Mouse (Mus musculus) left cerebral cortex, postnatal 36 days (tissue): ENCODE results near the gene Ddx51. TPM values are rescaled to one million over a fixed set of nuclear protein-coding genes. Genes with fewer than 3 reads are reported as not detected.
A peak's percentile ranks its signal among the peaks of the same experiment; 100 is the strongest.

Experiments
- DNase-seq, 2 experiments: peaks; one replicate each; pipeline ENCODE4 v3.0.0; 2021 to 2022; ENCODE audit warnings: low spot score in 2 of 2, mixed read lengths in 1 of 2
- intact Hi-C: fragments of 180-260 bp; cut with DNase I; formaldehyde crosslinking; loops from one replicate; pipeline ENCODE4 v1.15.1; 2025
- microRNA-seq: library from miRNA; unstranded; fragments of <30 nt; microRNA quantifications from one replicate; pipeline ENCODE4 v1.2.0, GENCODE M21; 2022
- total RNA-seq, 2 experiments: library from RNA; stranded (reverse); gene quantifications; 2 replicates each; pipeline ENCODE4 v1.2.3; 2021

Ddx51 gene
- total RNA-seq, 2 experiments from 2014 or later, result 28.7 to 31.7 TPM

GRCm38 (mm10) chr5:110646377-110646776 is 6.9 kb upstream of the Ddx51 start:
- intact Hi-C loops, result no loop called here

GRCm38 (mm10) chr5:110653686-110654085 is 435 bp downstream of the Ddx51 start:
- intact Hi-C loops, result no loop called here
- DNase-seq, result no peak

More at GRCm38 (mm10) chr5:110646377-110646776, 6.9 kb upstream of the Ddx51 start:
- DNase-seq, result no peak

GRCm38 (mm10) chr5:110659682-110660081 is 6.4 kb downstream of the Ddx51 start:
- DNase-seq, result no peak
- intact Hi-C loops, result no loop called here

GRCm38 (mm10) chr5:110664041-110664440 is 10.8 kb downstream of the Ddx51 start:
- intact Hi-C loops, result no loop called here
- no peak for DNase-seq

DNA sequence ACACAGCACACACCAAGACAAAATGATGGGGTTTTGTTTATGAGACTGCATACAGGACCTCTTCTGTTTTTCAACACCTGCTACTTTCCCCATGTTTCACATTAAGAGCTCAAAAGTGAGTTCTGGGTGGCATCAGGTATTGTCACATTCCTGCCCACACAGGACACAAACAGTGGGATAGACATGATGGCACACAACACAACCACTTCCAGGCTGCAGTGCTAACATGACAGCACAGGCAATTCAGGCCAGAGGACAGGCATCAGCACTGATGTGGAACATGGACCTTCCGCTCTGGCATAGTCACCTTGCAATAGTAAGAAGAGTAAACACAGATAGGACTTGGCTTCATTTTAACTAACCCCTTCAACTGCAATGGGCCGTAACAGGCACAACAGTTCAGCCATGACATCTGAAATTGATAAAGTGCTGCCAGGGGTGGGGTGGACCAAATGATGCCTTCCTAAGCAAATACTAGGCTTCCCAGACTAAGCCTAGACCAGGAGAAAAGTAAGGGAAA is 11.6 kb downstream of the Ddx51 start:
- DNase-seq, result no peak
- intact Hi-C loops, result no loop called here

GRCm38 (mm10) chr5:110665486-110666121 is 12.4 kb downstream of the Ddx51 start:
- intact Hi-C loops, result no loop called here
- no peak for DNase-seq

DNA sequence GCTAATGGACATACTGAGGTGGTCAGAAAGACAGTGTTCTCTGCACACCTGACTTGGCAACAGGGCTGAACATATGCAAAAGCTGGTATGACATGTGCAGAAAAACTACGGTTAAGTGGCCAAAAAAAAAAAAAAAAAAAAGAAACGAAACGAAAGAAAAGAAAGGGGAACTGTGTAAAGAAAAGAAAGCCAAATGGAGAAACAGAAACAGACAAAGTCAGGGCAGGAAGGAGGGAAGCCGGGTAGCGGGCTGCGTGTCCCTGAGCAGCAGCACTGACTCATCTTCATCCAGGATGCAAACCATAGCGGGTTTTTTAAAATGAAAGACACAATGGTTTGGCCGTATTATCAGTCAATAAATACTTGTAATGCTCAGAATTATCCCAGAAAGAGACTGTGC is 28.8 kb downstream of the Ddx51 start:
- DNase-seq, result no peak
- intact Hi-C loops, result no loop called here

GRCm38 (mm10) chr5:110698617-110699016 is 45.4 kb downstream of the Ddx51 start:
- no peak for DNase-seq
- intact Hi-C loops, result no loop called here

- intact Hi-C loops, result no loop called here
- DNase-seq, result no peak
Measured at GRCm38 (mm10) chr5:110704004-110704403, 50.8 kb downstream of the Ddx51 start.

DNA sequence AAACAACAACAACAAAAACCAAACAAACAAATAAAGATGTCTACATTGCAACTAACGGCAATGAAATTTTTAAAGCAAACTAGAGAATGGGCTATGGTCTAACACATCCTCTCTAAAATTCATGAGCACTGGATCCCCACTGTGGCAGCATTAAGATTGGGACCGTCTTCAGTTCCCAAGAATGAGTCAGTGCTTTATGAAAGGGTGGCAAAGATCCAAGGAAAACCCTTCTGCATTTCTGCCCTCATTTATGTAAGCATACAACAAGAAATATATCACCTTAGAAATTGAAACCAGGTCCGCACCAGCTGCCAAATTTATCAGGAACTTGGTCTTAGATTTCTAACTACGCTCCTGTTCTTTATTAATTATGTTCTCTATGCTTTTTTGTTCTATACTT is 56.0 kb downstream of the Ddx51 start:
- no peak for DNase-seq
- intact Hi-C loops, result no loop called here

Small RNA genes within 50 kb of the gene (microRNA-seq; reads per million reads assigned to microRNA genes)
- gene Mir7026, result 2.5 reads per million, percentile 3 among the genes with 10 or more reads in this experiment

Other genes starting within 250 kb of the Ddx51 start
- 10 to 100 TPM; 75.2 to 82.6 TPM for gene Fbrsl1, start 204.9 kb upstream of the Ddx51 start, total RNA-seq
- 100 to 1,000 TPM; 104 to 109 TPM for gene Galnt9, start 109.1 kb upstream of the Ddx51 start, total RNA-seq
- gene Noc4l, start within 50 bp of the Ddx51 start, total RNA-seq, result 10 to 100 TPM; 20.3 to 25.1 TPM
- 100 to 1,000 TPM in 1 of 2 experiments, 10 to 100 TPM in 1; 95.6 to 101 TPM for gene Ep400, start 117.3 kb downstream of the Ddx51 start, total RNA-seq
- gene Pus1, start 127.2 kb downstream of the Ddx51 start, total RNA-seq, result 10 to 100 TPM; 21.6 to 21.8 TPM
- 10 to 100 TPM; 64.9 to 80.5 TPM for gene Ulk1, start 156.6 kb downstream of the Ddx51 start, total RNA-seq
- 10 to 100 TPM; 11.3 to 13.5 TPM for gene Hscb, start 186.3 kb downstream of the Ddx51 start, total RNA-seq
- gene Chek2, start 186.5 kb downstream of the Ddx51 start, total RNA-seq, result 1 to 10 TPM in 1 of 2 experiments, under 1 TPM in 1; 0.99 to 1.6 TPM
- 10 to 100 TPM in 1 of 2 experiments, 1 to 10 TPM in 1; 9.6 to 11.9 TPM for gene Ttc28, start 226.4 kb downstream of the Ddx51 start, total RNA-seq